Mouse (Mus musculus): ENCODE measurements around the gene Xylt1. TPM values are rescaled to one million over a fixed set of nuclear protein-coding genes. Genes with fewer than 3 reads are reported as not detected.

The Xylt1 gene
- polyA plus RNA-seq, 1 experiment from 2014 or later = 0.20 TPM

- no peak overlapping the region for H3K27ac ChIP-seq
- no peak for ATAC-seq (ENCODE audit: low read depth)
- no peak for DNase-seq
- no peak overlapping the region for H3K4me3 ChIP-seq (replicated peaks)
- no peaks in the 10 kb centered on the region for H3K27me3 ChIP-seq
- H3K9me3 ChIP-seq (replicated peaks) = no peaks in the 10 kb centered on the region
- H3K36me3 ChIP-seq = no peaks in the 10 kb centered on the region
- no peaks in the 10 kb centered on the region for H3K4me1 ChIP-seq (replicated peaks)
- H3K4me2 ChIP-seq = no peak overlapping the region
- H3K9ac ChIP-seq = no peak overlapping the region
- WGBS (ENCODE audit: insufficient replicate concordance) = 70% methylated on average over 16 of the region's 16 CpGs
These were observed 170.3 kb downstream of the Xylt1 start for GRCm38 (mm10) chr7:117550916-117551549.

GRCm38 (mm10) chr7:117553228-117553627 is 172.4 kb downstream of the Xylt1 start:
- WGBS (ENCODE audit: insufficient replicate concordance) = 54% methylated on average over 12 of the region's 12 CpGs
- no peaks in the 10 kb centered on the region for H3K4me1 ChIP-seq (replicated peaks)
- H3K9ac ChIP-seq = no peak overlapping the region
- no peak overlapping the region for H3K27ac ChIP-seq
- H3K36me3 ChIP-seq = no peaks in the 10 kb centered on the region
- no peak for ATAC-seq (ENCODE audit: low read depth)
- H3K4me3 ChIP-seq (replicated peaks) = no peak overlapping the region
- no peaks in the 10 kb centered on the region for H3K9me3 ChIP-seq (replicated peaks)
- no peak overlapping the region for H3K4me2 ChIP-seq
- no peak for DNase-seq
- no peaks in the 10 kb centered on the region for H3K27me3 ChIP-seq

GRCm38 (mm10) chr7:117555735-117556134 is 175.0 kb downstream of the Xylt1 start:
- no peak for ATAC-seq (ENCODE audit: low read depth)
- Histone ChIP-seq H3K36me3 (no peaks in the 10 kb centered on the region), H3K4me2 (no peak overlapping the region), H3K27ac (no peak overlapping the region), H3K4me1 (replicated peaks) (no peaks in the 10 kb centered on the region), H3K9ac (no peak overlapping the region), H3K9me3 (replicated peaks) (no peaks in the 10 kb centered on the region), H3K27me3 (no peaks in the 10 kb centered on the region), H3K4me3 (replicated peaks) (no peak overlapping the region)
- DNase-seq = no peak
- 73% methylated on average over 2 of the region's 2 CpGs for WGBS (ENCODE audit: insufficient replicate concordance)

GRCm38 (mm10) chr7:117558166-117558565 is 177.4 kb downstream of the Xylt1 start:
- 66% methylated on average over 2 of the region's 2 CpGs for WGBS (ENCODE audit: insufficient replicate concordance)
- no peak overlapping the region for H3K27ac ChIP-seq

GRCm38 (mm10) chr7:117559051-117559450 is 178.3 kb downstream of the Xylt1 start:
- Histone ChIP-seq H3K4me1 (replicated peaks) (no peaks in the 10 kb centered on the region), H3K9me3 (replicated peaks) (no peaks in the 10 kb centered on the region), H3K27ac (no peak overlapping the region), H3K36me3 (no peaks in the 10 kb centered on the region), H3K4me2 (no peak overlapping the region), H3K9ac (no peak overlapping the region), H3K4me3 (replicated peaks) (no peak overlapping the region), H3K27me3 (no peaks in the 10 kb centered on the region)
- ATAC-seq (ENCODE audit: low read depth) = no peak
- WGBS (ENCODE audit: insufficient replicate concordance) = 52% methylated on average over 3 of the region's 3 CpGs
- no peak for DNase-seq

More at GRCm38 (mm10) chr7:117558166-117558565, 177.4 kb downstream of the Xylt1 start:
- Histone ChIP-seq H3K4me2 (no peak overlapping the region), H3K4me1 (replicated peaks) (no peaks in the 10 kb centered on the region), H3K27me3 (no peaks in the 10 kb centered on the region), H3K36me3 (no peaks in the 10 kb centered on the region), H3K4me3 (replicated peaks) (no peak overlapping the region), H3K9me3 (replicated peaks) (no peaks in the 10 kb centered on the region), H3K9ac (no peak overlapping the region)
- DNase-seq = no peak
- no peak for ATAC-seq (ENCODE audit: low read depth)

GRCm38 (mm10) chr7:117563939-117564499 is 183.2 kb downstream of the Xylt1 start:
- no peaks in the 10 kb centered on the region for H3K4me1 ChIP-seq (replicated peaks)
- H3K9me3 ChIP-seq (replicated peaks) = no peaks in the 10 kb centered on the region
- WGBS (ENCODE audit: insufficient replicate concordance) = 64% methylated on average over 9 of the region's 9 CpGs

GRCm38 (mm10) chr7:117564627-117565026 is 183.8 kb downstream of the Xylt1 start:
- no peak overlapping the region for H3K27ac ChIP-seq
- no peak overlapping the region for H3K4me2 ChIP-seq
- no peaks in the 10 kb centered on the region for H3K9me3 ChIP-seq (replicated peaks)
- H3K9ac ChIP-seq = no peak overlapping the region
- H3K27me3 ChIP-seq = no peaks in the 10 kb centered on the region
- no peaks in the 10 kb centered on the region for H3K36me3 ChIP-seq
- 66% methylated on average over 4 of the region's 4 CpGs for WGBS (ENCODE audit: insufficient replicate concordance)
- ATAC-seq (ENCODE audit: low read depth) (no peak), DNase-seq (no peak)
- no peaks in the 10 kb centered on the region for H3K4me1 ChIP-seq (replicated peaks)
- no peak overlapping the region for H3K4me3 ChIP-seq (replicated peaks)

More at GRCm38 (mm10) chr7:117563939-117564499, 183.2 kb downstream of the Xylt1 start:
- H3K36me3 ChIP-seq = no peaks in the 10 kb centered on the region
- H3K27ac ChIP-seq = no peak overlapping the region
- H3K27me3 ChIP-seq = no peaks in the 10 kb centered on the region
- DNase-seq (no peak), ATAC-seq (ENCODE audit: low read depth) (no peak)
- H3K4me3 ChIP-seq (replicated peaks) = no peak overlapping the region
- H3K4me2 ChIP-seq = no peak overlapping the region
- H3K9ac ChIP-seq = no peak overlapping the region

GRCm38 (mm10) chr7:117566115-117566514 is 185.3 kb downstream of the Xylt1 start:
- Histone ChIP-seq H3K36me3 (no peaks in the 10 kb centered on the region), H3K4me3 (replicated peaks) (no peak overlapping the region), H3K27me3 (no peaks in the 10 kb centered on the region), H3K9me3 (replicated peaks) (no peaks in the 10 kb centered on the region), H3K4me2 (no peak overlapping the region), H3K9ac (no peak overlapping the region), H3K4me1 (replicated peaks) (no peaks in the 10 kb centered on the region), H3K27ac (no peak overlapping the region)
- 64% methylated on average over 2 of the region's 2 CpGs for WGBS (ENCODE audit: insufficient replicate concordance)
- ATAC-seq (ENCODE audit: low read depth) = no peak
- no peak for DNase-seq

- Histone ChIP-seq H3K27ac (no peak overlapping the region), H3K4me3 (replicated peaks) (no peak overlapping the region), H3K9me3 (replicated peaks) (no peaks in the 10 kb centered on the region), H3K27me3 (no peaks in the 10 kb centered on the region), H3K4me1 (replicated peaks) (no peaks in the 10 kb centered on the region), H3K9ac (no peak overlapping the region), H3K4me2 (no peak overlapping the region), H3K36me3 (no peaks in the 10 kb centered on the region)
- DNase-seq = no peak
- no peak for ATAC-seq (ENCODE audit: low read depth)
- 53% methylated on average over 1 of the region's 1 CpGs for WGBS (ENCODE audit: insufficient replicate concordance)
These were observed 186.1 kb downstream of the Xylt1 start for GRCm38 (mm10) chr7:117566833-117567232.

GRCm38 (mm10) chr7:117567252-117567651 is 186.5 kb downstream of the Xylt1 start:
- H3K4me1 ChIP-seq (replicated peaks) = no peaks in the 10 kb centered on the region
- no peak for DNase-seq
- no peak overlapping the region for H3K4me3 ChIP-seq (replicated peaks)
- no peak overlapping the region for H3K27ac ChIP-seq
- H3K4me2 ChIP-seq = no peak overlapping the region
- H3K36me3 ChIP-seq = no peaks in the 10 kb centered on the region
- no peaks in the 10 kb centered on the region for H3K9me3 ChIP-seq (replicated peaks)
- WGBS (ENCODE audit: insufficient replicate concordance) = 77% methylated on average over 5 of the region's 5 CpGs
- no peaks in the 10 kb centered on the region for H3K27me3 ChIP-seq
- no peak for ATAC-seq (ENCODE audit: low read depth)
- no peak overlapping the region for H3K9ac ChIP-seq

- Histone ChIP-seq H3K27ac (no peak overlapping the region), H3K36me3 (no peaks in the 10 kb centered on the region), H3K27me3 (no peaks in the 10 kb centered on the region), H3K4me3 (replicated peaks) (no peak overlapping the region), H3K4me1 (replicated peaks) (no peaks in the 10 kb centered on the region), H3K4me2 (no peak overlapping the region), H3K9me3 (replicated peaks) (no peaks in the 10 kb centered on the region), H3K9ac (no peak overlapping the region)
- WGBS (ENCODE audit: insufficient replicate concordance) = 71% methylated on average over 11 of the region's 11 CpGs
- no peak for ATAC-seq (ENCODE audit: low read depth)
- DNase-seq = no peak
These were observed 187.0 kb downstream of the Xylt1 start for GRCm38 (mm10) chr7:117567653-117568340.
